Mouse (Mus musculus) megakaryocyte, adult 5-6 weeks (primary cell): ENCODE data around the gene Vmp1. TPM values are rescaled to one million over a fixed set of nuclear protein-coding genes. Genes with fewer than 3 reads are reported as not detected.

Experiments used
- ATAC-seq: 2 replicates; pipeline ENCODE4 v1.8.0; 2016; ENCODE audit warnings: mild to moderate bottlenecking, inconsistent platforms; ENCODE audit not compliant: poor library complexity, severe bottlenecking
- total RNA-seq, 2 experiments: library from RNA; stranded (forward) in 1 of 2; stranded (reverse) in 1 of 2; fragments of 153-499, 151-499 nt in 1 of 2; fragments of 221-1000, 200-1000 nt in 1 of 2; gene quantifications; 2 replicates each; pipeline versions ENCODE4 v1.2.3 to v1.2.4; 2015 to 2017

The Vmp1 gene
- total RNA-seq, 2 experiments from 2014 or later = 163 to 215 TPM

DNA sequence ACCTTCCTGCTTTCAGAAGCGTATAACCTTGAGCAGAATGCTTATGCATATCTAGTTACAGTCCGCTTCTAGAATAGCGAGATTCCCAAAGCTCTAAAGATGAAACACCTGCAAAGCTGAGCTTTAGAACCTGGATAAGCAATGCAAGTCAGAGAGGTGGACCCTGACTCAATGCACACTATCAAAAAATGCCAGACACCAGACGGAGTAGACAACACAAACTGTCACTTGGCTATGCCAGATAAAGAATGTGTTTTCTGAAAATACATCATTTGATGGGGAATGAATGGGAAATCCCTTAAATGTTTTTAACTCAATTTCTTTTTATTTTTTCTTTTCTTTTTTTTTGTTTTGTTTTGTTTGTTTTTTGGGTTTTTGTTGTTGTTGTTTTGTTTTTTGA, 8.1 kb downstream of the Vmp1 start:
- no peak for ATAC-seq

DNA sequence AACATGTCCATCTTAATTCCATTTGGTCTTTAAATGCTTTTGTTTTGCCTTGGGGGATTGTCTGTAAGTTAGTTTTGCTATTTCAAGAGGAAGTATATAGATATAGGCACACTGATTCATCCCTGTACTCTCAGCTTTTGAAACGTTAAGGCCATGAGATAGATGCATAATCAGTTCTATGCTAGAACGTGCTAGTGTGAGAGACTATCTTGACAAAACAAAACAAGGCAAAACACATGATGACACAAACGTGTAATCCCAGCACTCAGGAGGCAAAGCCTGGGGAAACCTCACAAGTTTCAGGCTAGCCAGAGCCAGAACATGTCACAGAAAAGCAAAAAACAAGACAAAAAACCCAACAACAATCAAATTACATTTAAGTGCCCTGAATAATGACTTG, 10.9 kb downstream of the Vmp1 start:
- ATAC-seq = no peak

DNA sequence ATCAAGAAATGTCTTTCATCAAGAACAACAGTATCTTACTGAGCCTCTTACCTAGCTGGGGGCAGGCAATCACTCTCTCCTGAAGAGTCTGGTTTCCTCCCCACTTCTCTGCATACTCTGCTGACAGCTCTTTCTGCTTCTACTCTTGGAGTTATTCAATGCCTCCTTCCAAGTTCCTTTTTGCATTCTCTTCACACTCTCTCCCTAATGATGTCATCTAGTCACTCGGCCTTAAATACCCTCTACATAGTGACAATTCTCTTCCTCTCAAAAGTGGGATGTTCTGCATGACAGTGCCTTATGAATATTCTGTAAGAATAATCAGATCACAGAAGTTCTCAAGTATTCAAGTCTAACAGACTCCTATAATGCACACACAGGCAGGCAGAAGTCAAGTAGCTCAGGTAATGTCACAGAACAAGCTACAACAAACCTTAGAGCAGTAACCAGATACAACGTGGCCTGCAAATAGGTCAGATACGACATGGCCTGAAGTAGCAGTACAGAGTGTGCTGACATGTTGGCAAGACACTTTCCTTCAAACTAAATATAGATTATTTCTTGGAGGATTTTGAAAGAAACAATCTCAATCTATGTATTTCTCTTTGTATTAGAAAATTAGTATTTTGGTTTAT, 12.5 kb downstream of the Vmp1 start:
- ATAC-seq = no peak

DNA sequence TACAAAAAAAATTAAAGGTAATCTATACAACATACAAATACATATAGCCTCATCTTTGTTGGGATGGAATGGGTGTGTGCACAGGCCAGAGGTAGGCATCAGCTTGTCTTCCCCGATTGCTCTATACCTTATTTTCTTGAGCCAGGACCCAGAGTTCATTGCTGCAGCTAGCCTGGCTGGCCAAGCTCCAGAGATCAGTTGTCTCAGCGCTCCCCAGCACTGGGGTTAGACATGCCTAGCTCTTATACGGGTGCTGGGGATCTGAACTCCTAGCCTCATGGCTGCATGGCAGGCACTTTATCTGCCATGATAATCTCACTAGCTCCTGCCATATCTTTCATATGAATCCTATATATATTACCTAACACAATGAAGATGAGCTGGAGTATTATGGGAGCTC, 15.5 kb downstream of the Vmp1 start:
- no peak for ATAC-seq

DNA sequence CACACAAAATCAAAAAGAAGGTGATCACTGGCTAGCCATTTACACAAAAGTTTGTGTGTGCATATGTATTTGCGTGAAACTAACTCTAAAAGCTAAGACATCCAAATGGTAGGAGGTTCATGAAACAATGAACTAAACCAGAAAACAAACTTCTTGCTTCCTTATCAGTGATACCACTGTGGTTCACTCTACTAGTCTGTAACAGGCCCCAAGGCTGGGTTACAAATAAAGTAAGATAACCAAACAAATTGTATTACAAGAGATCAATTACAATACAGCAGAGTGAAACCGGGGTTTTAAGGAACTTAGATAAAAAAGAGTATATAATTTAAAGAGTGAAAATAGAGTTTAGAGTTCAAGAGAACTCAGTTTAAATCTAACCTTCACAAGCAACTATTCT, 16.1 kb downstream of the Vmp1 start:
- ATAC-seq = no peak

DNA sequence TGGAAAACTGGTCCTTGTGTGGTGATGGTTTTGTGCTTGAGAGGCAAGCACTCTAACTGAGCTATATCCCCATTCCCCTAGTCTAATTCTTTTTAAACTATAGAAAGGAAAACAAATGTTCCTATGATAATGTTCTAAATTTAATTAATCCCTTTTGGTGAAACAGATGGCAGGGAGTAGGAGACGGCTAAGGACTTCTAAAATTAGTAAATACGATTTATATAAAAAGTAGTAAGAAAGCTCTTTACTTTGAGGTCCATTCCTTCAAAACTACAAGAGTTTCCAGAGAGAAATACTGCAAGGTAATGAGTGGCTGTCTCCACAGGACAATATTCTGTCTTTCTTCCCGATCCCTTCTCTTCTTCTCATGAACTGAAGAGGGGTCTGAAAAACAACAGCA, 19.2 kb downstream of the Vmp1 start:
- no peak for ATAC-seq

DNA sequence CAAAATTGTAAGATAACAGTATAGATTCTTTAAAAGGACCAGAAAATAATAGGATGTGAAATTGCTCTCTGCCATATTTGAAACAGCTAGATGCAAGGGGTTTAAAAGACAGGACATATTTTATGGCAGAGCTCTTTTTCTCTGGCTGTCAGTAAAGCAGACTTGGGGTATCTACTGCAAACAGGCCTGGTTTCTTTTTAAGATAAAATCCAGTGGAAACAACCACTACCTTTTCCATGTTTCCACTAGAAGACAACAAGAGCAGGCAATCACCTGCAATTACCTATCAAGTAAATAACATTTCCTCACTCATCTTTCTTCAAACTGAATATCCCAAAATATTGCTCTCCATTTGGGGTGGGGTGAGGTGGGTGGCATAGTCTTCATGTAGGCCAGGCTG, 19.7 kb downstream of the Vmp1 start:
- no peak for ATAC-seq

DNA sequence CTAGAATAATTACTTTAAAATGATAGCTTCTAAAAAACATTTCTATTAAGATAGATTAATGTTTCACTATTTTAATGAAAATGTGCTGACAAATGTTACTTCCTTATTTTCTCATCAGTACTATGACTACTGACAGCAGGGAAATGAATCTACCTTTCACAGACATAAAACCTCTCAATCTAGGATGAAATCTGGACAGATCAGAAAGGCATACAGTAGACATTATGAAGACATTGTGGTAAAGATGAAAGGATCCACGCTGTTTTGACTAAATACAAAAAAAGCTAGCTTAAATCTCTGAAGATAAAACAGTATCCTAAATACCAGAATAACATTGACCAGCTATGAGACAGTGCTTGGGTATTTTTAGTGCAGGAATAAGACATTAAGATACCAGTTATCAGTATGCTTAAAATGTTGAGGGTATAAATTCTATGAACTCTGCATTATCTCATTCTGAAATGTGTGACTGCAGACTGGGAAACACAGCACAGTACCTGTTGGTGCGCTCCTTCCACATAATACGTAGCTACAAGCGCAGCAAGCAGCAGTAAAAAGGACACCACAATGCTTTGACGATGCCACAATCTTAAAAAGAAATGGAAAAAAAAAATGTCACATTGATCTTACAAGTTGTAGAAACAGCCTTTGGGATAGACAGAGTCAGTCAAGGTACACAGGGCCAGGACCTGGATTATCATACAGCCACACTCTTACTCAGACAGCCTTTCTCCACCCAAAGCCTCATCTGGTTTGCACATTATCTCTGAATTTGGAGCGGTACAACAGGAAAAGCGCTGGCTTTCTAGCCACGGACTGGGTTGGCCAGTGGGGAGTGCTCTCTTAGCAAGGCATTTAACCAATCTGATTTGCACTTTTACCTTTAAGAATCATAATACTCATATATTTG, 20.4 kb downstream of the Vmp1 start:
- ATAC-seq = no peak

DNA sequence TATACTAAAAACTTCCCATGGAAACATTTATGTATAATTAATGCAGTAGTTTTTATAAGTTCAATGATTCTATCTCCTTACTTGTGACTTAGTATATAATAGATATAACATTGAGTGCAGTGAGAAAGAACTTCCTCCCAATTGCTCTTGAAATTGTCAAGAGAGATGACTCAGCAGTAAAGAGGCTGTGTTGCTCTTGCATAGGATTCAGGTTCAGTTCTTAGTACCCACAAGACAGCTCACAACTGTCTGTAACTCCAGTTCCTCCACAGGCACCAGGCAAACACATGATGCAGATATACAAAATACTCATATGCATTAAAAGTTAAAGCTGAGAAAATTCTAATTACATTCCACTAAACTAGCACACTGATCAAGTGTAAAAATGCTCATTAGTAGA, 25.8 kb downstream of the Vmp1 start:
- ATAC-seq = peak; percentile 61

DNA sequence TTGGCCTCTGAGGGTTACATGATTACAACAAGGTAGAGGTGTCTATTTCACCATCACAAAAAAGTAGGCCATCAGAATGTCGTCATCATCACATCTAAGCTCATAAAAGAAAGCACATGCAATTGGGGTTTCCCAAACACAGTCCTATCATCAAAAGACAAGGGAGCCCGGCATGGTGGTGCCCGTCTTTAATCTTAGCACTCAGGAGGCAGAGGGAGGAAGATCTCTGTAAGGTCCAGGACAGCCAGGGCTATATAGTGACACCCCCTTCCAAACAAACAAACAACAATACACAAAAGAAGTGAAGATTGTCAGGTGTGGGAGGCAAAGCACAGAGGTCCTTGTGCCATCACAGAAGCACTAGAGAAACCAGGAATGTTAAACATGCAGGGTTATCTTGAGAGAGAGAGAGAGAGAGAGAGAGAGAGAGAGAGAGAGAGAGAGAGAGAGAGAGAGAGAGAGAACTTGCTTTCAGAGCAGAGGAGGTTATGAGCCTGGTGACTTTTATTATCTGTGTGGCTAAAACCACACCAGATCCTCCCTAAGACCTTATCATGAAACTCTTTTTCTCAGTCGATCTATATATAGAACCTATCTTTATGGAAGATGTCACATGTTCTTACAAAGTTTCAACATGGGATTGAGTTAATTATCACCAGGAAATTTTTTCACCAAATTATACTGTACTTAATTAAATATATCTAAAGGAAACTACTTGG, 26.6 kb downstream of the Vmp1 start:
- no peak for ATAC-seq

DNA sequence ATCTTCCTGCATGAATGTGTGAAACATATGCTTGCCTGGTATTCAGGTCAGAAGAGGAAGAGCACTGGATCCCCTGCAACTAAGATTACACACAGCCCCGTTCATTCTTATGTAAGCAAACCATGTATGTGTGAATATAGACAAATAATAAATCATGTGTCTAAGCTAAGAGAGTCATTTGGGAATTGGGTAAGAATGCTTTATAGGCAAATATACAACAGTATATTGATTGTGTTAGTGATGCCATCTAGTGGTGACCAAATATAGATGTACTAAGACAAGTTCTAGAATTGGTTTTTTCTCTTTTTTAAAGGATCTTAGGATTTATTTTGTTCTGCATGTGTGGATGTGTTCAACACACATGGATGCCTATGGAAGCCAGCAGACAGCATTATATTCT, 28.0 kb downstream of the Vmp1 start:
- ATAC-seq = no peak

DNA sequence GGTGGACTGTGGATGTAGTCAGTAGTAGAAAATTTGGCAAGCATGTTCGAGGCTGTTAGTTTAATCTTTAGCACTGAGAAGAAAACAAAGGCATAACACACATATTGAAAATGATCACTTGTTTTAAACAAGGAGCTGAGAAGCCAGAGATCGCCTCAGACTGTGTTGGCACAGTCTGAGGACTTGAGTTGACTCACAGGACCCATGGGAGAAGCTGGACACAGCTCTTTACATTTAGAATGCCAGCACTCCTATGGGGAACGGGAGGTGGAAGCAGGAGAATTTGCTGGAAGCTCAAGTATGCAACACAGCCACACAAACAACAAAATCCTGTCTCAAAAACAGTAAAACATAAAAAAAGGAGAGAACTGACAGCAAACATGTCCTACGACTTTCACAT, 29.5 kb downstream of the Vmp1 start:
- ATAC-seq = no peak

DNA sequence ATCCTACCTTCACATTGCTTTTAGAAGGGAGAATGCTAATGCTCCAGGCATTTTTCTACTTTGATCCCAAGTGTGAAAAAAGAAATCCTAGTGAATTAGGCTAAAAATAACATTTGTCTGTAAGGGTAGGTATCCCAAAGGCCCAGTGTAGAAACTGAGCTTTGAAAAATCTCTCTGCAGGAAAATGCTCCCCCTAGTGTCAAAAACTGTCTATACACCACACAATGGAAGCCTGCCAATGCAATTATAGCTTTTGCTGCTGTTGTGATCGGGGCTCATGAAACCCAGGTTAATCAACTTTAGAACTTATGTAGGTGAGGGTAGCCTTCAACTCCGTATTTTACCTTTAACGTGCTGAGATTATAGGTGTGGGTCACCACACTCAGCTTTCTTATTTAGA, 30.2 kb downstream of the Vmp1 start:
- peak; percentile 66 for ATAC-seq

DNA sequence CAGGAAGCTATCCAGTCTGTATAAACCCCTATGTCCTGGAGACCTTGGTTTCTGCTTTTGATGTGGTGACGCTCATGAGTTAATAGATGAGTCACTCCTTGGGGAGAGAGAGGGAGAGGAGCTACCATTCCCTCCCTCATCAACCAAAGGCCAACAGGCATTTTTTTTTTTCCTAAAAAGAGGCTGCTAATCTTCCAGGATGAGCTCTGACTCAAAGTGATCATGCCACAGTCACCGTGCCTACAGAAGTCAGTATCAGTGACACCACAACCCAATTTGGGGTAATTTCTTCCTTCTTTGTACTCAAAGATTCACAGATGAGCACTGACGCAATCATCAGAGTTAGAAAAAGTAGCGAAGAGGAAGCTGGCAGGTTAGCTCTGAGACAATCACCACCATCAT, 31.1 kb downstream of the Vmp1 start:
- peak; percentile 89 for ATAC-seq

DNA sequence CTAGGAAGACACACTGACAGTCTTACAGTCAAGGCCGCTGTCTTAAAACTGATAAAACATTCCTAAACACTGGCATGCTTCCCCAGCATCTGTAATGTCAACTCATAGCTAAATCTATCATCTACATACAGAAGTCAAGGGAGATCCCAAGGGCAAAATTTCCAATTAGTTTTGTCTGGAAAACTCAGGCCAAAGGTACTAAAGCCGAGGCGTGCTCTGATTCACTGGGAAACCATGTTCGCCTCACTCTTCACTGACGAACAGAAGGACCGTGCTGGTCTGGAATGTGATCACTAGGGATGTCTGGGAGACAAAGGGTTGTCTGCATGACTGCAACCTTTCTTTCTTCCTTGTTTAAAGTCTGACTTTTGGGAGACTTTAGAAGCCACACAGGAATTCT, 33.0 kb downstream of the Vmp1 start:
- ATAC-seq = no peak

DNA sequence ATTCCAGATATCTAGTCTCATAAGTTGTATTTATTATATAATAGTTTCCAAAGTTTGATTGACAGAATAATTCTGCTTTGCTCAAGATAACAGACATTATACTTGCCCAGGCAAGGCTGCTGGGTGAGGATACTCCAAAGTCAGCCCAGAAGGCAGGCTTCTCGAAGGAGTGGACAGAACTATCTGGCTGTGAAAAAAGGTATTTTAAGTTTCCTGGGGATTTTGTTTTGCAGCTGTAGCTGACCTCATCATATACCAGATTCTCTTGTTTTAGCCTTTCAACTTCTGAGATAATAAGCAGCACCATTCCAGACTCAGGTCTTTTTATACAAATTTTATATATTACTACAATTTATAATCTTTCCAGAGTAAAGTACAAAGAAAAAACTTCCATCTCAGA, 34.1 kb downstream of the Vmp1 start:
- ATAC-seq = no peak

DNA sequence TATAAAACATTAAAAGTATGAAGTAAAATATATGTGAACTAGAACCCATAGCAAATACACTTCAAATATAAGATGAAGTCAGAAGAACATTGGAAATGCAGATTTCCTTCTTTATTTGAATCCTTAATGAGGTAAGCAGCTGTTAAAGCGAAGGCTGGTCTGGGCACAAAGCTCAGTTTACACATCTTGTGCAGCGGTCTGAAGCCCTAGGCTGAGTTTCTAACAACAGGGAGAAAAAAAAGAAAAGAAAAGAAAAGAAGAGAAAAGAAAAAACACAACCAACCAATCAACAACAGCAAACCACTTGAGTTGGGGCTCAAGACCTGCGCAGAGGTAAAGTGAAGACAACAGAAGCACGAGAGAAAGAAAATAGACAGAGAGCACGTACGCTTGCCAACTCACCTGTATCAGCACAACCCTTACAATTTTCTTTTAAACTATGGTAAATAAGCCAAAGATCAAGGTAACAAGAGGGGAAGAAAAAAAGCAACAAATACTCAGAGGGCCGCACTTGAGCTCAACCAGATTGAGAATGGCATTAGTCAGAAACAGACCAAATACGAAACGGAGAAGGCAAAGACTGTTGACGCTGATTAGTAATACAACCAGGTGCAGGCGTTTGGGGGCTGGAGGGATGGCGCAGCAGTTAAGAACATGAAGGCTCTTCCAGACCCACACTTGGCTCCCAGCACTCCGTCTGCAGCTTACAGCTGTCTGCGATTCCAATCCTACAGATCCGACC, 35.8 kb downstream of the Vmp1 start:
- ATAC-seq = no peak

DNA sequence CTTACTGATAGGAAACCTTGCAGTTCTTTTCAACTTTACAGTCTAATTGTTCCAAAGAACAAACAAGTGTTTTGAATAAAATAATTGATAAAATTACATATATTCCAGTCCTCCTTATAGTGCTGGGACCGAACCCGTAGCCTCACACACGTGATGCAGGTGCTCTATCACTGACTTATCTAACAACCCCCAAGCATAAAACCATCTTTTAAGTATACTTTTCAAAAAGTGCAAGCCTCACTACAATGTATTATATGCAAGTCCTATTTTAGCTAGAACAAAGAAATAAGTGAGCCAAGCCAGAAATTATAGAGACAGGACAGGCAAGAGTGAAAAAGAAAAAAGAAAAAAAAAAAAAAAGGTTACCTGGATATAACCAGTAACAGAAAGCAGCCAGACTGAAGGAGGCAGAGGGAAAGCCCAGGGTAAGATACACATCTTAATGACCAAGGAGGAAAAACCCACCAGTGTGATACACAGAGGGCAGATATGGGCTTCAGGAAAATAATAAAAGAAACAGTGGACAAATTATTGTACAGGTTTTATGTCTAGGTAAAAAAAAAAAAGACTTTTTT, 36.7 kb downstream of the Vmp1 start:
- no peak for ATAC-seq

DNA sequence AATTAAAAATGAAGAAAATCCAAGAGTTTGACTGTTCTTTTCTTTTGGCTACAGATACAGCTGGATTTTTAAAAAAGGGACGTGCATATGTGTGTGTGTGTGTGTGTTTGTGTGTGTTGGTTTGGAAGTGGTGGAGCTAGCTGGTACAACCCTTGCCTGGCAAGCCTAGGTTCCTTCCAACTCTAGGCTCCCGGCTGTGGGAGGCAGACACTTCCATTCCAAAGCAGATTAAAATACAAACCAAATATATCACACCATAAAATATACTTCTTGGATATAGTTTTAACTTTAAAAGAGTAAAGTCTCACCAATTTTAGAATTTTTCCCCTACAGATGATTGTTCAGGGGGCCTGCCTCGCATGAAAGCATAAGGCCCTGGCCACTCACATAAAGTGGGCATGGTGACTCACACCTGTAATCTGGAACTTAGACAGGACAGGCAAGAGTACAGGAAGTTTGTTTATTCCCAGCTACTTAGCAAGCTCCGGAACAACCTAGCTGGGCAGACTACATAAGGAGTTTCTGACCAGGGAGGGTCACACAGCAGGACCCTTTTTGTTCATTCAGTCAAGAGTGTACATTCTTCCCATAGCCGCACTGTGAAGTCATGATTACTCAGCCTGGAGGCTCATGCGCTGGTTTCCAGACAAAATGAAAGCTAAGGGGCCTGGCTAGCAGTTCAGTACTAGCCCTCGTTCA, 37.4 kb downstream of the Vmp1 start:
- ATAC-seq = no peak

DNA sequence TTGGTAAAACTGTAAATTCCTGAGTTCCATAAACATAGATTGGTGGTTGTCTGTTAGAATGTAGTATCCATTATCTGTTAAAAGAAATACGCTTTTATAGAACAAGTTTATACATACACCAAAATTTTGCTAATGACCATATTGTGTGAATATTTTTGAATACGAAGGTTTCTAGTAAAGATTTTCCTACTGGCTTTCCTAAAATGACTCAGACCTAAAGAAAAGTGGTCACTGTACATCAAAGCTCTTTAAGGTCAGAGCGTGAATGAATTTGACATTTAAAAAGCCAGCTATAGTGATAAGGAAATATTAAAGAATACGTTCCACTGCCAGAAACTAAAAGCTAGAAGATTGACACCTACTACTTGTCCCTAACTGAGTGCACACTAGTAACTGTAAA, 39.1 kb downstream of the Vmp1 start:
- no peak for ATAC-seq
